Mouse (Mus musculus) heart, adult 18-20 months (tissue): ENCODE data around the gene Tex36. TPM values are rescaled to one million over a fixed set of nuclear protein-coding genes. Genes with fewer than 3 reads are reported as not detected.

ENCODE experiments used
- total RNA-seq, 2 experiments: library from RNA; stranded (reverse); gene quantifications; 2 replicates each; pipeline ENCODE4 v1.2.3; 2021

Gene Tex36
- total RNA-seq, 2 experiments from 2014 or later: not detected

Other genes with a start within 250 kb of the Tex36 start
- 10 to 100 TPM; 12.1 to 14.0 TPM for gene Edrf1, start 35.4 kb upstream of the Tex36 start, total RNA-seq
- not detected for gene Mmp21, start 77.9 kb upstream of the Tex36 start, total RNA-seq
- gene Bccip, start 107.2 kb upstream of the Tex36 start, total RNA-seq: 10 to 100 TPM; 52.6 to 64.7 TPM
- 10 to 100 TPM; 21.2 to 23.2 TPM for gene Uros, start 107.9 kb upstream of the Tex36 start, total RNA-seq
- not detected for gene Fank1, start 174.7 kb upstream of the Tex36 start, total RNA-seq
- 10 to 100 TPM; 38.8 to 48.1 TPM for gene Dhx32, start 180.6 kb upstream of the Tex36 start, total RNA-seq